Mouse (Mus musculus): ENCODE data around the gene Ctnnd1.
"Not testable (repeated sequence)": the region's sequence is repeated elsewhere in the genome, so short reads cannot be mapped to it uniquely, and the experiment has no call there.

The Ctnnd1 gene

GRCm38 (mm10) chr2:84650464-84651195 is at the start of gene Ctnnd1:
Gene Ctnnd1 (minus strand): TSS chr2:84650765.
- DNase-seq = peak; percentile 84

- DNase-seq = no peak
These were observed 44.6 kb upstream of the Ctnnd1 start for GRCm38 (mm10) chr2:84695007-84695695.

GRCm38 (mm10) chr2:84690050-84690449 is 39.5 kb upstream of the Ctnnd1 start:
- no peak for DNase-seq

- no peak for DNase-seq
These were observed 37.7 kb upstream of the Ctnnd1 start for GRCm38 (mm10) chr2:84688080-84688844.

GRCm38 (mm10) chr2:84682605-84683183 is 32.1 kb upstream of the Ctnnd1 start:
- no peak for DNase-seq

GRCm38 (mm10) chr2:84679016-84679415 is 28.5 kb upstream of the Ctnnd1 start, which contains the start of gene Tmx2:
Gene Tmx2 (minus strand): TSS chr2:84679140.
- DNase-seq = no peak

GRCm38 (mm10) chr2:84677968-84678880 is 27.7 kb upstream of the Ctnnd1 start, which contains the start of the genes Gm28635 and Med19:
Gene Gm28635 (minus strand): TSS chr2:84678041.
Gene Med19 (plus strand): TSS chr2:84678402.
- DNase-seq = peak; percentile 90

- DNase-seq = no peak
These were observed 26.9 kb upstream of the Ctnnd1 start for GRCm38 (mm10) chr2:84677270-84677967.

- DNase-seq = not testable (repeated sequence)
These were observed 21.0 kb upstream of the Ctnnd1 start for GRCm38 (mm10) chr2:84671535-84671934.

- DNase-seq = peak; percentile 74
These were observed 20.0 kb upstream of the Ctnnd1 start, which contains the start of gene Selenoh for GRCm38 (mm10) chr2:84670569-84670933. Gene Selenoh (minus strand): TSS chr2:84670770.

- DNase-seq = no peak
These were observed 19.4 kb upstream of the Ctnnd1 start for GRCm38 (mm10) chr2:84669828-84670568.

GRCm38 (mm10) chr2:84666081-84666480 is 15.5 kb upstream of the Ctnnd1 start:
- DNase-seq = no peak

- peak; percentile 59 for DNase-seq
These were observed 12.3 kb upstream of the Ctnnd1 start for GRCm38 (mm10) chr2:84662866-84663265.

GRCm38 (mm10) chr2:84660253-84660652 is 9.7 kb upstream of the Ctnnd1 start:
- peak; percentile 50 for DNase-seq

GRCm38 (mm10) chr2:84658806-84659205 is 8.2 kb upstream of the Ctnnd1 start, which contains the start of gene Btbd18:
Gene Btbd18 (plus strand): TSS chr2:84659079.
- no peak for DNase-seq

- no peak for DNase-seq
These were observed 5.3 kb upstream of the Ctnnd1 start for GRCm38 (mm10) chr2:84655864-84656263.

GRCm38 (mm10) chr2:84653354-84653753 is 2.8 kb upstream of the Ctnnd1 start:
- no peak for DNase-seq

GRCm38 (mm10) chr2:84649674-84650073 is 891 bp downstream of the Ctnnd1 start:
- peak; percentile 47 for DNase-seq

GRCm38 (mm10) chr2:84648369-84648768 is 2.2 kb downstream of the Ctnnd1 start:
- DNase-seq = no peak

- DNase-seq = no peak
These were observed 3.5 kb downstream of the Ctnnd1 start for GRCm38 (mm10) chr2:84647051-84647568.

Measured in kidney, adult 18-20 months (tissue).